Mouse (Mus musculus) erythroblast, adult 5-6 weeks (primary cell): ENCODE data around the gene Cnn2. TPM values are rescaled to one million over a fixed set of nuclear protein-coding genes. Genes with fewer than 3 reads are reported as not detected.
"Not testable (repeated sequence)": the region's sequence is repeated elsewhere in the genome, so short reads cannot be mapped to it uniquely, and the experiment has no call there.

Experiments used
- ATAC-seq: replicated peaks from 2 replicates; pipeline ENCODE4 v1.8.0; 2016; ENCODE audit warnings: moderate number of reproducible peaks, mild to moderate bottlenecking, moderate TSS enrichment, inconsistent platforms; ENCODE audit not compliant: poor library complexity, low FRiP score, severe bottlenecking
- total RNA-seq, 2 experiments: library from RNA; stranded (forward) in 1 of 2; stranded (reverse) in 1 of 2; fragments of 150-400 nt in 1 of 2; fragments of 200-764, 138-1000 nt in 1 of 2; gene quantifications; 2 replicates each; pipeline versions ENCODE4 v1.2.3 to v1.2.4; 2015 to 2017; ENCODE audit warnings: low replicate concordance in 2 of 2

The Cnn2 gene
- total RNA-seq (2015; ENCODE audit: low replicate concordance) = 33.8 and 46.6 TPM in 2 replicates
- total RNA-seq (2017; ENCODE audit: low replicate concordance) = 30.0 and 73.0 TPM in 2 replicates

DNA sequence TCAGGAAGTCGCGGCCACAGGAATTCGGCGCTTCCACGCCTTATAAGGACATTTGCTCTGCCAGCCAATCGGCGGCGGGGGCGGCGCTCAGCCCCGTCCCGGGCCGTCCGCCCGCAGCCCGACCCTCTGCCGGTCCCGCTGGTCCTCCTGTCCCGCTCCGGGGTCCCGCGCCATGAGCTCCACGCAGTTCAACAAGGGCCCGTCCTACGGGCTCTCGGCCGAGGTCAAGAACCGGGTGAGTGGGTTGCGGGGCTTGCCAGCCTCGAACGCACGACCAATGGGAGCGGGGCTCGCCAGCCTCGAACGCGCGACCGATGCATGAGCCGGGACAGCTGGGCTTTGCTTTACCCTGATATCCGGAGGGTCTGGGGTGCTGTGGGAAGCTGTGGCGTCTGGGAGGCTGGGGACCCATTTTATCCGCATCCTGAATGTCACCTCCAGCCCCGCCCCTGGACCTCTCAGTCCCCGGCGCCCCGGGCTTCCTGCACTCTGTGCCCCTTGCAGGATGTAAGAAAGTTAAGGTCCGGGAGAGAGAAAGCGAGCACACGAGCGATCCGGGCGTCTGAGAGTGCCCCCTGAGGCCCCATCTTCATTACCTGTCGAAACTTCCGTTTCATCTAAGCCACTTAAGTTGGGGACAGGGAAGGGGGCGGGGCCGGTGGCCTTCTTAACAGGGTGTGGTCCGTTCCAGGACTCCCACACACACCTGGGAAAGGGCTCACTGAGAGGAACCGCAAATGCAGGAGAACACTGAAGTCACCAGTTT lies at the start of gene Cnn2:
Gene Cnn2 (plus strand): TSS at position 79 of the 766 bp plus-strand sequence.
- ATAC-seq = no peak

GRCm38 (mm10) chr10:79940749-79941148 lies 47.6 kb upstream of the Cnn2 start:
- no peak for ATAC-seq

GRCm38 (mm10) chr10:79942988-79943387 lies 45.4 kb upstream of the Cnn2 start:
- no peak for ATAC-seq

DNA sequence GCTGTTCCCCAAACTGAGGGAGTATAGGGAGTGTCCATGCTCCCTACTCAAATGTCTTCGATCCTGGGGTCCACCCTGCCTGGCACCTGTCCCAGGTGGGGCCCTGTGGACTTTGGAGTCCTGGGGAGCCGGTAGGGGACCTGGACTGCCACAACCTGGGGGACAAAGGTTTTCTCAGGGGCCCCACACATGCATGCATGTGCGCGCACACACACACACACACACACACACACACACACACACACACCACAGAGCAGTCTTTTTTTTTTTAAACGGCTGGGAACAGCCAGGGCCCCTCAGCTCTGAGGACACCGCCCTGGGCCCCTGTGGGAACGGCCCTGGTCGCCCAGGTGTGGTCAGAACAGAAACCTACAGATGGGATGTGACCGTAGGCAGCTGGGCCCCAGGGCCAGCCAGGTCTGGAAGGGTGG lies 44.9 kb upstream of the Cnn2 start:
- no peak for ATAC-seq

DNA sequence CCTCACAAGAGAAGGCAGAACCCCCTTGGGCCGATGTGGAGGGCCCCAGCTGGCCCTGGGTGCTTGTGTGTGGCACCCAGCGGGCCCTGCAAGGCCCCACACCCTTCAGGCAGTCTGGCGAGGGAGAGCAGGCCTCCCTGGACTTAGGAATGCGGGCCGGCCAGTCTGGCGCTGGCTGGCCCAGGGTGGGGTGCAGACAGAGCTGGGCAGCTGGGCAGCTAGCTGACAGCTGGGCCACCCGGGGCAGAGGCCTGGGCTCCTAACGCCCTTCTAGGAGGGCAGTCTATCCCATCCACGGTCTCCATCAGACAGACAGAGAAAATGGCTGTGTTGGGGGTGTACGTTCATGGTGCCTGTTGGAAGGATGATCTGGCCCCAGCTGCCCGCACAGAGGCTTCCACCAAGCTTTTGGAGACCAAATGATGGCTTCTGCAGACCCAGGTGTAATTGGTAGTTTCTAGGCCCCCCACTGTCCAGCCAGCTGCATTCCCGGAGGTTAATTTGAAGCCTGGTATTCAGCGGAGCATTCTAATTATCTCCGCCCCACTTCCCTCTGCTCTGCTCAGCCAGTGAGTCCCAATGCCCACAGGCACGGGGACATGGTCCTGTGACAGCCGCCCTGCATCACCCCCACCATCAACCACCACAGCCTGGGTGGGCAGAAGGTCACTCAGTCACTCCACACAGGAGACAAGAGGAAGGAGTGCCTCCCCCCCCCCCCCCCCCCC lies 42.7 kb upstream of the Cnn2 start:
- ATAC-seq = no peak

- no peak for ATAC-seq
Measured at GRCm38 (mm10) chr10:79946752-79947322, 41.5 kb upstream of the Cnn2 start.

GRCm38 (mm10) chr10:79947502-79947901 lies 40.9 kb upstream of the Cnn2 start:
- no peak for ATAC-seq

GRCm38 (mm10) chr10:79949873-79950272 lies 38.5 kb upstream of the Cnn2 start:
- no peak for ATAC-seq

GRCm38 (mm10) chr10:79950661-79951060 lies 37.7 kb upstream of the Cnn2 start:
- no peak for ATAC-seq

GRCm38 (mm10) chr10:79953946-79954345 lies 34.4 kb upstream of the Cnn2 start:
- ATAC-seq = 0 out of 2 replicates have a peak, but pooled peaks have one; percentile 28

GRCm38 (mm10) chr10:79955691-79956090 lies 32.7 kb upstream of the Cnn2 start:
- no peak for ATAC-seq

GRCm38 (mm10) chr10:79956643-79957154 lies 31.7 kb upstream of the Cnn2 start:
- ATAC-seq = no peak

GRCm38 (mm10) chr10:79958140-79958816 lies 30.1 kb upstream of the Cnn2 start:
- ATAC-seq = peak; percentile 39

GRCm38 (mm10) chr10:79959412-79959811 lies 29.0 kb upstream of the Cnn2 start:
- not testable (repeated sequence) for ATAC-seq

DNA sequence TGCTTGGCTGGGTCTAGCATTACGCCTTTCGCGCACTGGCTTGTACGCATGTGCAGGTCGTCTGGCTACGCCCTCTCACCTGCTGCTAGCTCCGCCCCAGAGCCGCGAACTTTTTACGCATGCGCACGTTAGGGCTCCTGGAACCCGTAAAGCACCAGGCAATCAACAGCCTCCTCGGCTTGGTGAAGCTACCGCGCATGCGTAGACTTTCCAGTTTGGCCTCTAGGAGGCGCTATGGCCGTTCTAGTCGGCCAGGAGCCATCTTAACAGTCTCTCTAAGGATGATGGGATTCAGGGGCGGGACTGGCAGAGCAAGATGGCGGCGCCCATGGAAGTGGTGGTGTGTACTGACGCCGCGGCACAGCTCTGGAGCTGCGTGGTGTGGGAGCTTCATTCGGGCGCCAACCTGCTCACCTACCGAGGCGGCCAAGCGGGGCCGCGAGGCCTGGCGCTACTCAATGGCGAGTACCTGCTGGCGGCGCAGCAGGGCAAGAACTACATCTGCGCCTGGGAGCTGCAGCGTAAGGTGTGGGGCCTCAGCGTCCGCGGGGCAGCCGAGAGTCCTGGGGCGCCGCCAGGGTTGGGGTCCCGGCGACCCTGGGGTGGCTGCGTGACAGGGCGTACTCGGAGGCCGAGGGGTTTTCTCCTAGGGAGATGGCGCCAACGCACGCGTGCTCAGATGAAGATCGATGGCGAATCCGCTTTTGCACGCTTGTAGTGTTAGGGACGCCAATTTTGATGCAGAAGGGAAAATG lies 28.4 kb upstream of the Cnn2 start, which contains the start of gene Wdr18:
Gene Wdr18 (plus strand): TSS at position 306 of the 755 bp plus-strand sequence.
- peak; percentile 90 for ATAC-seq

DNA sequence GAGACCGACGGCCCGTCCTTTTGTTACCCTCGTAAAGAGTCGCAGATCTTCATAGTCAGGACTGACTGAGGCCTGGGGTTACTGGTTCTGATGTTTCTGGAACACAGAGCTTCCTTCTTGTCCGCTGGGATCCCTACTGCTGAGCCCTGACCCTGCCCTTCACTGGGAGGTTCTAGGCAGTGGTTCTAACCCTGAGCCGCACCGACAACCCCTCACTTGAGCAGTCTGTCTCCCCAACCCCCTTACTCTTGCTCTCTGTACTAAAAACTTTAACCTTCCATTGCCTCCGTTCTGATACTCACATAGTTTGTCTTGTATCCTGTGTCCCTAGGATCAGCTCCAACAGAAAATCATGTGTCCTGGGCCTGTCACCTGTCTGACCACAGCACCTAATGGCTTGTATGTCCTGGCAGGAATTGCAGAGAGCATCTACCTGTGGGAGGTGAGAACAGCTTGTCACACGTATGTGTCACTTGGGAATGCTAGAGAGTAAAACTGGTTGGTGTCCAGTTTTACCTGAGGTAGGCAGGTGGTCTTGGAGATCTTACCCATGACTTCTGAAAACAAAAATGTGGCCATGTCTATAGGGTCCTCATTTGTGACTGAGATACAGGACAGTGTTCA lies 27.6 kb upstream of the Cnn2 start:
- no peak for ATAC-seq

DNA sequence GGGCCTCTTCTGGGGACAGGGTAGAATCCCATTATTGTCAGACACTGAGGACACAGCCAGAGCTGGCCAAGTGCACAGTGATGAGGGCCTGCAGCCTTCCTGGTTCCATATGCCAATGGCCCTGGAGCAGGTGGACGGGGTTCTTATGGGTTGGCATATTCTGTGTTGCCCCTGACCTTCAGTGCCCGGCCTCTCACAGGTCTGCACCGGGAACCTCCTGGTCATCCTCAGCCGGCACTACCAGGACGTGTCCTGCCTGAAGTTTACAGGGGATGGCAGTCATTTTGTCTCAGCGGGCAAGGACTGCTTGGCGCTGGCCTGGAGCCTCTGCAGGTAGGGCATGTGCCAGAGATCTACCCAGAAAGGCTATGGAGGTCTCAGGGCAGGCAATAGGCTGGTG lies 23.7 kb upstream of the Cnn2 start:
- no peak for ATAC-seq

DNA sequence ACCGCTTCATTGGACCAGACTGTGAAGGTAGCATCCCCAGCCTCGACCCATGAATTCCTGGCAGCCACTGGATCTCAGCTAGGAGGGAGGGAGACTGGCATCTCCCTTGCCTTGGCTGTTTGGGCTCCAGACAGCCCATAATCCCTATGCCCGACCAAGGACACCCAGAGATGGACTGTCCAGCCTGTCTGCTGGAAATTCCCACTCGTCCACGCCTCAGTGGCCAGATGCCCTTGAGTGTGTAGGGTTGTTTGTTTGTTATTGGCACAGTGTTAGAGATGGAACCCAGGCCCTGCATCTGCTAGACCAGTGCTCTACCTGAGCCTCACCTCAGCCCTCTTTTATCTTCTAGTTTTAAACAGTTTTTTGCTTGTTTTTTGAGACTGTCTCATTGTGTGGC lies 23.1 kb upstream of the Cnn2 start:
- ATAC-seq = no peak
